Mouse (Mus musculus): ENCODE results near the gene Akt3. TPM values are rescaled to one million over a fixed set of nuclear protein-coding genes. Genes with fewer than 3 reads are reported as not detected.
A peak's percentile ranks its signal among the peaks of the same experiment; 100 is the strongest.

Gene Akt3
- polyA plus RNA-seq, 1 experiment from 2014 or later = 25.3 TPM

- Histone ChIP-seq H3K9me3 (ENCODE audit: control insufficient read depth, low read length) (no peaks in the 10 kb centered on the region), H3K27ac (ENCODE audit: low read depth, low read length) (peak overlapping the region; percentile 89), H3K4me1 (ENCODE audit: control insufficient read depth, insufficient read depth, low read length) (peaks cover 64% of the 10 kb centered on the region), H3K27me3 (ENCODE audit: control insufficient read depth, insufficient read depth, low read length) (no peaks in the 10 kb centered on the region), H3K9ac (ENCODE audit: low read length) (peak overlapping the region; percentile 2; the same call in 1 of the 2 replicates), H3K36me3 (ENCODE audit: control insufficient read depth, insufficient read depth, low read length) (no peaks in the 10 kb centered on the region), H3K4me2 (ENCODE audit: low read depth) (no peak overlapping the region; the same call in 1 of the 2 replicates), H3K4me3 (ENCODE audit: low read depth, low read length) (no peak overlapping the region)
- ATAC-seq (ENCODE audit: insufficient read depth, low FRiP score, low TSS enrichment) (no peak), DNase-seq (ENCODE audit: low spot score) (peak; percentile 63)
- 40% methylated on average over 16 of the region's 16 CpGs for WGBS
These were observed 261.3 kb downstream of the Akt3 start for GRCm38 (mm10) chr1:176996630-176997201.

GRCm38 (mm10) chr1:176996166-176996565 lies 261.8 kb downstream of the Akt3 start:
- 74% methylated on average over 3 of the region's 3 CpGs for WGBS
- no peak for ATAC-seq (ENCODE audit: insufficient read depth, low FRiP score, low TSS enrichment)
- peak overlapping the region; percentile 89 for H3K27ac ChIP-seq (ENCODE audit: low read depth, low read length)

GRCm38 (mm10) chr1:176995419-176995775 lies 262.6 kb downstream of the Akt3 start:
- Histone ChIP-seq H3K9me3 (ENCODE audit: control insufficient read depth, low read length) (no peaks in the 10 kb centered on the region), H3K4me1 (ENCODE audit: control insufficient read depth, insufficient read depth, low read length) (peaks cover 60% of the 10 kb centered on the region), H3K27ac (ENCODE audit: low read depth, low read length) (peak overlapping the region; percentile 89), H3K4me2 (ENCODE audit: low read depth) (no peak overlapping the region), H3K27me3 (ENCODE audit: control insufficient read depth, insufficient read depth, low read length) (no peaks in the 10 kb centered on the region), H3K36me3 (ENCODE audit: control insufficient read depth, insufficient read depth, low read length) (no peaks in the 10 kb centered on the region), H3K9ac (ENCODE audit: low read length) (no peak overlapping the region; the same call in 1 of the 2 replicates), H3K4me3 (ENCODE audit: low read depth, low read length) (no peak overlapping the region)
- DNase-seq (ENCODE audit: low spot score) = no peak
- WGBS = 77% methylated on average over 4 of the region's 4 CpGs
- ATAC-seq (ENCODE audit: insufficient read depth, low FRiP score, low TSS enrichment) = no peak

More at GRCm38 (mm10) chr1:176996166-176996565, 261.8 kb downstream of the Akt3 start:
- Histone ChIP-seq H3K9ac (ENCODE audit: low read length) (no peak overlapping the region), H3K4me3 (ENCODE audit: low read depth, low read length) (no peak overlapping the region), H3K36me3 (ENCODE audit: control insufficient read depth, insufficient read depth, low read length) (no peaks in the 10 kb centered on the region), H3K9me3 (ENCODE audit: control insufficient read depth, low read length) (no peaks in the 10 kb centered on the region), H3K27me3 (ENCODE audit: control insufficient read depth, insufficient read depth, low read length) (no peaks in the 10 kb centered on the region), H3K4me2 (ENCODE audit: low read depth) (no peak overlapping the region), H3K4me1 (ENCODE audit: control insufficient read depth, insufficient read depth, low read length) (peaks cover 62% of the 10 kb centered on the region)
- no peak for DNase-seq (ENCODE audit: low spot score)

- no peak overlapping the region for H3K4me2 ChIP-seq (ENCODE audit: low read depth)
- no peaks in the 10 kb centered on the region for H3K27me3 ChIP-seq (ENCODE audit: control insufficient read depth, insufficient read depth, low read length)
- H3K4me1 ChIP-seq (ENCODE audit: control insufficient read depth, insufficient read depth, low read length) = peaks cover 57% of the 10 kb centered on the region
- no peaks in the 10 kb centered on the region for H3K36me3 ChIP-seq (ENCODE audit: control insufficient read depth, insufficient read depth, low read length)
- H3K9ac ChIP-seq (ENCODE audit: low read length) = peak overlapping the region; percentile 15
- no peak for ATAC-seq (ENCODE audit: insufficient read depth, low FRiP score, low TSS enrichment)
- H3K4me3 ChIP-seq (ENCODE audit: low read depth, low read length) = no peak overlapping the region
- H3K27ac ChIP-seq (ENCODE audit: low read depth, low read length) = peak overlapping the region; percentile 89
- peak; percentile 52 for DNase-seq (ENCODE audit: low spot score)
- no peaks in the 10 kb centered on the region for H3K9me3 ChIP-seq (ENCODE audit: control insufficient read depth, low read length)
- WGBS = 17% methylated on average over 11 of the region's 11 CpGs
These were observed 263.1 kb downstream of the Akt3 start for GRCm38 (mm10) chr1:176994707-176995418.

- peak overlapping the region; percentile 89 for H3K27ac ChIP-seq (ENCODE audit: low read depth, low read length)
- peak; percentile 50 for DNase-seq (ENCODE audit: low spot score)
- H3K4me1 ChIP-seq (ENCODE audit: control insufficient read depth, insufficient read depth, low read length) = peaks cover 56% of the 10 kb centered on the region
- H3K4me2 ChIP-seq (ENCODE audit: low read depth) = no peak overlapping the region
- H3K4me3 ChIP-seq (ENCODE audit: low read depth, low read length) = no peak overlapping the region
- no peaks in the 10 kb centered on the region for H3K27me3 ChIP-seq (ENCODE audit: control insufficient read depth, insufficient read depth, low read length)
- H3K9me3 ChIP-seq (ENCODE audit: control insufficient read depth, low read length) = no peaks in the 10 kb centered on the region
- ATAC-seq (ENCODE audit: insufficient read depth, low FRiP score, low TSS enrichment) = peak; percentile 65
- 17% methylated on average over 7 of the region's 7 CpGs for WGBS
- no peaks in the 10 kb centered on the region for H3K36me3 ChIP-seq (ENCODE audit: control insufficient read depth, insufficient read depth, low read length)
- peak overlapping the region; percentile 19; the same call in 1 of the 2 replicates for H3K9ac ChIP-seq (ENCODE audit: low read length)
These were observed 263.9 kb downstream of the Akt3 start for GRCm38 (mm10) chr1:176994087-176994486.

GRCm38 (mm10) chr1:176993141-176994010 lies 264.6 kb downstream of the Akt3 start:
- Histone ChIP-seq H3K36me3 (ENCODE audit: control insufficient read depth, insufficient read depth, low read length) (no peaks in the 10 kb centered on the region), H3K9me3 (ENCODE audit: control insufficient read depth, low read length) (no peaks in the 10 kb centered on the region), H3K4me3 (ENCODE audit: low read depth, low read length) (no peak overlapping the region), H3K4me2 (ENCODE audit: low read depth) (no peak overlapping the region), H3K9ac (ENCODE audit: low read length) (peak overlapping the region; percentile 19; the same call in 1 of the 2 replicates), H3K27ac (ENCODE audit: low read depth, low read length) (peak overlapping the region; percentile 89), H3K27me3 (ENCODE audit: control insufficient read depth, insufficient read depth, low read length) (no peaks in the 10 kb centered on the region), H3K4me1 (ENCODE audit: control insufficient read depth, insufficient read depth, low read length) (peaks cover 53% of the 10 kb centered on the region)
- 81% methylated on average over 18 of the region's 18 CpGs for WGBS
- ATAC-seq (ENCODE audit: insufficient read depth, low FRiP score, low TSS enrichment) (no peak), DNase-seq (ENCODE audit: low spot score) (no peak)

GRCm38 (mm10) chr1:176992517-176992916 lies 265.5 kb downstream of the Akt3 start:
- Histone ChIP-seq H3K9ac (ENCODE audit: low read length) (no peak overlapping the region), H3K4me1 (ENCODE audit: control insufficient read depth, insufficient read depth, low read length) (peaks cover 48% of the 10 kb centered on the region), H3K27ac (ENCODE audit: low read depth, low read length) (no peak overlapping the region), H3K36me3 (ENCODE audit: control insufficient read depth, insufficient read depth, low read length) (no peaks in the 10 kb centered on the region), H3K9me3 (ENCODE audit: control insufficient read depth, low read length) (no peaks in the 10 kb centered on the region), H3K27me3 (ENCODE audit: control insufficient read depth, insufficient read depth, low read length) (no peaks in the 10 kb centered on the region), H3K4me3 (ENCODE audit: low read depth, low read length) (no peak overlapping the region), H3K4me2 (ENCODE audit: low read depth) (no peak overlapping the region)
- 51% methylated on average over 8 of the region's 8 CpGs for WGBS
- ATAC-seq (ENCODE audit: insufficient read depth, low FRiP score, low TSS enrichment) = no peak
- no peak for DNase-seq (ENCODE audit: low spot score)

- H3K9ac ChIP-seq (ENCODE audit: low read length) = no peak overlapping the region
- WGBS = 91% methylated on average over 4 of the region's 4 CpGs
- no peak overlapping the region for H3K27ac ChIP-seq (ENCODE audit: low read depth, low read length)
- no peaks in the 10 kb centered on the region for H3K27me3 ChIP-seq (ENCODE audit: control insufficient read depth, insufficient read depth, low read length)
- H3K4me2 ChIP-seq (ENCODE audit: low read depth) = no peak overlapping the region
- H3K9me3 ChIP-seq (ENCODE audit: control insufficient read depth, low read length) = no peaks in the 10 kb centered on the region
- H3K4me1 ChIP-seq (ENCODE audit: control insufficient read depth, insufficient read depth, low read length) = peaks cover 41% of the 10 kb centered on the region
- ATAC-seq (ENCODE audit: insufficient read depth, low FRiP score, low TSS enrichment) (no peak), DNase-seq (ENCODE audit: low spot score) (no peak)
- H3K36me3 ChIP-seq (ENCODE audit: control insufficient read depth, insufficient read depth, low read length) = no peaks in the 10 kb centered on the region
- no peak overlapping the region for H3K4me3 ChIP-seq (ENCODE audit: low read depth, low read length)
These were observed 266.5 kb downstream of the Akt3 start for GRCm38 (mm10) chr1:176991473-176991872.
